Mouse (Mus musculus): ENCODE data around the gene Slc34a1.

Gene Slc34a1

DNA sequence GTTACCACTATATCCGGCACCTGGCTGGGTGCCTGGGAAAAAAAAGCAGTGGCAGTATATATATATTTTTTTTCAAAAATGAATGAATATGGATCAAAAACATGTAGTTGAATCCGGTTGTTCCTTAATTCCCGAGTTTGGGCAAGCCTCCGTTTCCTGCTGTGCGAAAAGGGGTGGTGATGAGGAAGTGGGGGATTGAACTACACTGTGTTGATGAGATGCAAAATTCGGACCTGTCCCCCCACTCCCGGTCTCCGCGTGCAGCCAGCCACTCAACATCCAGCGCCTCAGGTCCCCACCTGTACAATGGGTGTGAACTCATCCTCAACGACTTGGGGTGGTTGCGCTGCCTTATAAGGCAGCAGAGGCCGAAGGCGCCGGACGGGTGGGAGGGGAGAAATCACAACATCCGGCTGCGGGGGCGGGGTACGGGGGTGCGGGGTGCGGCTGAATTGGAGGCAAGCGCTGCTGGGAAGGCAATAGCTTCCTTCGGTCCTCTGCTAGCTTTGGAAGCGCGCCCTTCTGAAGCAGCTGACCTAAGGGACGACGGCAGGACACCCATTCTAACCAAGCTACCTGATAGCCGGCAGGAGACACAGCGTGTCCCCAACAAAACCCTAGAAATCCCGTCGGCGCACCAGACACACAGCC is 46.4 kb downstream of the Slc34a1 start:
- peak; percentile 88 for DNase-seq (ENCODE audit: low spot score)

DNA sequence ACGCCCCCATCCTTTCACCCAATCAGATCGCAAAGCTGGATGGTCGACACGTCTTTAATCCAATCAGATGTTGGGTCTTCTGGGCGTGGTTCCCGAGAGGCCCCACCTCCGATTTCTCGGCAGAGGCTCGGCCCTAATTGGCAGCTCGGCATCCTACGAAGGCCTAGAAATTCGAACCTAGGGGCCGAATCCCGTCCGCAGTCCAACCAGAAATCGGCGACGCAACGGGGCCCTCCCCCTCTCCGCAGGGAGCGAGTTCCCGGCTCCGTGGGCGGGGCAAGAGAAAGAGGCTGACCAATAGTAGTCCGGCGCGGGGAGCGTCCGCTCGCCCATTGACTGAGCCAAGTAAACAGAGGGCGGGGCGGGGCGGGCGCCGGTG is 46.9 kb downstream of the Slc34a1 start, which contains the start of gene Grk6:
TSS of gene Grk6 (plus strand) at position 136 of the 379 bp plus-strand sequence.
- peak; percentile 100 for DNase-seq (ENCODE audit: low spot score)

DNA sequence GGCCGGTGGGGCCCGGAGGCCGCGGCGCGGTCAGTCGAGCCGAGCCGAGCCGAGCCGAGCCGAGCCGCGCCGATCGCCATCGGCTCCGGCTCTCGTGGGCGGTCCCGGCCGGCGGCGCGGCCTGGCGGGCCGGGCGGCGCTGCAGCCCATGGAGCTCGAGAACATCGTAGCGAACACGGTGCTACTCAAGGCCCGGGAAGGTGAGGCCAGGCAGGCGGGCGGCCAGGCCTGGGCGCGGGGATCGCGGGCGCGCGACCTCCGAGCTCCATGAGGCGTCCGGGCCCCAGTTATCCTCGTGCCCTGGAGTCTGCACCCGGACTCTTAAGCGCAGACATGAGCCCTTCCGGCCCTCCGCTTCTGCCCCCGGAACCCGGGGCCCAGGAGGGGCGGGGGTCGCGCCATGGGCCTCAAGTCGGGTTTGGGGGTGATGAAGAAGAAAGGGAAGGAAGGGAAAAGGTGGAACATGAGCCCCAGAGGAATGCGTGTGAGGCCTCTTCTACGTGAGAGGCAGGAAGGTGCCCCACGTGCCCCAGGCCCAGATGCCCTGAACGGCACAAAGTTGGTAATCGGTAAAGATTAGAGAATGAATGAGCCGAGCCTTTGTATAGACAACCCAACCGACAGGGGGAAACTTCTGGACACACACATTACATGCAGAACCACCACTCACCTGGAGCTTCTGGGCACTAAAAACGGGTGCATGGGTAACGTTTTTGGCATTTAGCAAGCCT is 47.5 kb downstream of the Slc34a1 start:
- DNase-seq (ENCODE audit: low spot score): peak; percentile 45

DNA sequence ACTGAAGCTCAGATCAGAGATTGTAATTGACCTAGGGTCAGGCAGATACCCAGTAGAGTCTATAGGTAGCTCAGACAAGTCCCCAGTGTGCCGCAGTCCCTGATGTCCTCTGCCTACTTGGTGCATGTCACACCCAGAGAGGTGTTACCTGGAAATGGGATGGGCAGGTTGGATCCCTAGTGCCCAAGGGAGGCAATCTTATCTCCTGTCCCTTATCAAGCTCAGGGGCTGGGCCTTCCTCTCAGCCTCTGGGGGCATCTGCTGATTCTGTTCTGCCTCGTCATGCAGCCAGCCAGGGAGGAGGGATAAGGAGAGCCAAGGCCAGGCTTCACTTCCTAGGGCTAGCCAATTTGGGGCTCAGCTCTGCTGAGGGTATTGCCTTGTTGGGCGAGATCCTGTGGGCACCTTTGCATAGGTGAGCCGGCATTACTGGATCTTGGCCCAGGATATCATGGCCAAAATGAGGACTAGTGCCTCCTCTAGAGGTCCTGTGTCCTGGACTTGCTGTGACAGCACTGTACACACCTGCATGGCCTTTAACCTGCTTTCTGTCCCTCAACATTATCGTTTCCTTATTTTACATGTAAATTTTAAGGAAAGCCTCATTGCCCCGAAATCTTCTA is 48.6 kb downstream of the Slc34a1 start:
- no peak for DNase-seq (ENCODE audit: low spot score)

DNA sequence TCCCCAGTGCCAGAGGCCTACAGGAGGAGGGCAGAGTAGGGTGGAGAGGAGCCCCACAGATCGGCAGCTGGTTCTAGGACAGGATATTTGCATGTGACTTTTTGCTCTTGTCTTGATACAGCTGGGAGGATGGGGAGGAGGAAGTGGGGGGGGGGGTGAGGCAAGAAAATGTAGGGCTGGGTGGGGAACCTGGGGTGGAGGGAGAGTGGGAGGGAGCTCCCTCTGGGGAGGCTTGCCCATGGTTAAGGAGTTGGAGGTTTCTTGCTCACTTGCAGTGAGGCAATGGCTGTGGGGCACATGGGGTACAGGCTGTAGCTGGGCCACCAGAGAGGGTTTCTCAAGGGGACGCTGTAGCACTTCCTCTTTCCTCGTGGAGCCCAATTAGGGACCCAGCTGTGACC is 49.6 kb downstream of the Slc34a1 start:
- peak; percentile 62 for DNase-seq (ENCODE audit: low spot score)

DNA sequence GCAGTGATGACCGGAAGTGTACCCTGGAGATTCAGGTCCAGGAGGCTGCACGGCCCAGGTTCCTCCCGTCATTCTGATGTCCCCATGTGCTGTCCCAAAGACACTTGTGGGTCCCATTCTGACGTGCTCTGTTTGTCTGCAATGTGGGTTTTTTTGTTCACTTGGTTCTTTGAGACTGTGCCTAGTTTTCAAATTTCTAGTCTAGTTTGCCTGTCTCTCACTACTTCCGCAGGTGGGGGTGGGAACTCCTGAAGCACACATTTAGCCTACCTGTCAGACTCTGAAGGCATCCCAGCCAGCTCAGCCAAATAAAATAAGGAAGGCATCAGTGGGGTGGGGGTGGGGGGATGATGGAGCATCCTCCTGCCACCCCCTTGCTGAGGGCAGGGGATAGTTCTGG is 50.1 kb downstream of the Slc34a1 start:
- DNase-seq (ENCODE audit: low spot score): no peak

DNA sequence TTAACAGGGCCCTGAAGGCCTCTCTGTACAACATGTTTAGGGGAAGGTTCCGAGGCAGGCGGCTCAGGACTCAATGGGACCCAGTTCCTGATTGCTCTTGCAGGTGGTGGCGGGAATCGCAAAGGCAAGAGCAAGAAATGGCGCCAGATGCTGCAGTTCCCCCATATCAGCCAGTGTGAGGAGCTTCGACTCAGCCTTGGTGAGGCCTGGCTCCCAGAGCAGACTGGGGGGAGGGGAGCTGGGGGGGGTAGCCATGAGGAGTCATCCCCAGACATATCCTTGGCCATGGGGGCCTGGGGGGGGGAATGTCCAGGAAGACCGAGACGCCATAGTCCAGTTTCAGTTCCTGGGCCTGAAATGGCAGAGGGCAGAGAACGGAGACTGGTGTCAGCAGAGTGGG is 51.2 kb downstream of the Slc34a1 start:
- DNase-seq (ENCODE audit: low spot score): no peak

DNA sequence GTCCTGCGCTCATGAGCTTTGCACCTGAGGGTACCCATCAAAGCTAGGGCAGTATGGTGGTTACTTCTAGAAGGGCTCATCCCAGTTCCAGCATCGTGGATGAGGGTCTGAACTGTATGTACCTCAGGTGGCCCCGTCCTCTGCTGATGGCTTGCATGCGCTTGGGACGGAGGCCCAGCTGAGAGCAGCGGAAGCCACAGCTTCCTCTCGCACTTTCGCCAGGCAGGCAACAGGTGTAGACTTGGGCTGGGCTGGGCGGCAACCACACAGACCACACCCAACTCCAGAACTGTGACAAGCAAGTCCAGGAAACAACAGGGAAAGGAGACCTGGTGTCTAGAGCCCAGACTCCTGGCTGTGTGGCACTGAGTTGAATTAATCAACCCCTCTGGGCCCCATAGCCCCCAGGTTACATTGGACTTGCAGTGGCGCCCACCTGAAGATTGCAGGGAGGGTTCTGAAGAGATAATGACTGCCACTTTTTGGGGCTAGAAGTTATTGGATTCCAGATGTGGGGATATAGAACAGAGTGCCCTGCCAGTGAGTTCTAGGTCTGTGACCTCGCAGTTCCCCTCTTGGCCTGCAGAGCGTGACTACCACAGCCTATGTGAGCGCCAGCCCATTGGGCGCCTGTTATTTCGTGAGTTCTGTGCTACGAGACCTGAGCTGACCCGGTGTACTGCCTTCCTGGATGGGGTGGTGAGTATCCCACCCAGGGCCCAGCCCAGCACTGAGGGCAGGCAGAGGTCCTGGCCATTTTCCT is 51.9 kb downstream of the Slc34a1 start:
- DNase-seq (ENCODE audit: low spot score): peak; percentile 45

DNA sequence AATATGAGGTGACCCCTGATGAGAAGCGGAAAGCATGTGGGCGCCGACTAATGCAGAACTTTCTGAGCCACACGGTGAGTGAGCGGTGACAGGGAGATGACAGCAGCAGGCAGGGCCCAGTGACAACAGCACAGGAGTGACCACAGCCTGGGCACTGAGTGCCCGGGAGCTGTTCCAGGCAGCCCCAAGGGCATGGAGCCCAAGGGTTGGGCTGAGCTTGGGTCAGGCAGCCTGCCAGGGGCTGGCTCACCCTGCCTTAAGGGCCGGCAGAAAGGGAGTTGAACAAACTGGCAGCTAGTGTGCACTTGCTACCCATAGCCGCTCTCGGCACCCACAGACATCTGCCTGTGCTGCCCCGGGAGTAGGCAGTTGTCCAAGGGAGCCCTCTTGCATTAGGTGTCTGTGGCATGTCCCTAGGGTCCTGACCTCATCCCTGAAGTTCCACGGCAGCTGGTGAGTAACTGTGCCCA is 52.6 kb downstream of the Slc34a1 start:
- no peak for DNase-seq (ENCODE audit: low spot score)

DNA sequence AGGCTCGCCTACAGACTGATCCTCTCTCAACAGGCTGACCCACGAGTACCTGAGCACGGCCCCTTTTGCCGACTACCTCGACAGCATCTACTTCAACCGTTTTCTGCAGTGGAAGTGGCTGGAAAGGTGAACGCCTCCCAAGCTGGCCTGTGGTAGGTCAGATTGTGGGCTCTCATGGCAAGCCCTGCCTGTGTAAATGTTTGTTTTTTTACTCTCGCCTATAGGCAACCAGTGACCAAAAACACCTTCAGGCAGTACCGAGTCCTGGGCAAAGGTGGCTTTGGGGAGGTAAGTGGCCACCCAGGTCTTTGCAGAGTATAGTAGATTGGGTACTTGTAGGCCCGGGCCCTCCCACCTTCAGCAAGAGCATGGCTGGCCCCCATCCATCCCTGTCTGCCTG is 53.3 kb downstream of the Slc34a1 start:
- DNase-seq (ENCODE audit: low spot score): no peak

DNA sequence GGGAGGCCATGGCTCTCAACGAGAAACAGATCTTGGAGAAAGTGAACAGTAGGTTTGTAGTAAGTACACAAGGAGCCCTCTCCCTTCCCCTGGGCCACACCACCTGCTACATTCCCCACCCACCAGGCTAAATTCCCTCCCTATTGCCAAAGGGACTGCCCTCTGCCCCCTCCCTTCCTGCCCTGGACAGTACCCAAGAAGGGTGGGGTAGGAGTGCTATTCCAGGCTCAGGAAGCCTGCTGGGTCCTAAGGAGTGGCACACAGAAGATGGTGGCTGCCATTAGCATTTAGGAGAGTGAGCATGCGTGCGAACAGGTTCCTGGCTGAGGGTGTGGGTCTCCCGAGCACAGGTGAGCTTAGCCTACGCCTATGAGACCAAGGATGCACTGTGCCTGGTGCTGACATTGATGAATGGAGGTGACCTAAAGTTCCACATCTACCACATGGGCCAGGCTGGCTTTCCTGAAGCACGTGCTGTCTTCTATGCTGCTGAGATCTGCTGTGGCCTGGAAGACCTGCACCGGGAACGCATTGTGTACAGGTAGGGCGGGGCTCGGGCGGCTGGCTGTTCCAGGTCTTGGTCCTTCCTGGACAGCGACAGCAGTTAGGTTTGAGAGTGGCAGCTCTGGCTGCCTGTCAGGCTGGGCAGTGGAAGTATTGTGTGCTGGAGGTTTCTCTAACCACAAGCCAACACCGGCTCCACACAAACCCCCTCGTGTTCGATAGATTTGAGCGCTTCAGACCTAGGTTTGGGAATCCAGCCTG is 54.0 kb downstream of the Slc34a1 start:
- DNase-seq (ENCODE audit: low spot score): no peak

DNA sequence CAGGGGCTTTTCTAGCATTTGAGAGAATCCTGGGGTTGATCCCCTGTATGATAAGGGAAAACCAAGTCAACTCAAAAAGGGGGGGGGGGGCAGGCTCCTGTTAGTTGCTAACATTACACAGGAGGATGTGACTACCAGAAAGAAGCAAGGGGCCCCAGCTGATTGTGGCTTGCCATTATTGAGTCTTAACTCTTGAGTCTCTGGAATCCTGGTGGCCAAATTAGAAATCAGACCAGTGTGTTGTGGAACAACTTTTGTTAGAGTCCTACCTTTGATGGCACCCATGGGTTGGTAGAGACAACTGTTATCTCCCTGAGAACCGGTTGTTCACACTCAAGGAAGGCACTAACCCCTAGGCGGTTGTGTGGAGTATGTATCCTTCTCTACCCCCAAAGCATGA is 65.0 kb downstream of the Slc34a1 start:
- DNase-seq (ENCODE audit: low spot score): no peak

DNA sequence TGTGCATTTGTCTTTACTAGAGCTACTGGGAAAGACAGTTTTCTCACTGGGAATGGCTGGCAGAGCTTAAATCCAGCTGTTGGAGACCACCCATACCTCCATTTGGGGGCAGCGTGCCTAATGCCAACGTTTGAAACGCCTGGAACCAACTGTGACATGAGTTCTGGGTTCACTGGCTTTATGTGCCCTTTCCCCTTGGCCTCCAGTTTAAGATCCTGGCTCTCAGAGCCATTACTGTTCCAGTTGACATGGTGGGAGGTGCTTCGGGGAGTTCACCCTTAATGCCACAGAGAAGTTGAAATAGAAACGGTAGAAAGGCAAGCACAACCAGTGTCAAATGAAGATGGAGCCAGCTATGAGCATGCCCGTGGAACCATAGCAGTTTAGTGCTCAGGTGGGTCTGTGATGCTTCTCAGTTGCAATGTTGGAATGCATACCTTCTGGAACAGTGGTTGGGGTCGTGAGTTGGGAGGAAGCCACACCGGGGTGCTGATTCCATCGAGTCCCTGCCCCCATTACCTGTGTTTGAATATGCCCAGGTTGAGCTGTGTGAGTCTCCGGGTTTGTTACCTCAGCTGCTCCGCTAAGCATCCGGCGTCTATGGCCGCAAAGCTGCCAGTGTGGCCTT is 65.5 kb downstream of the Slc34a1 start:
- DNase-seq (ENCODE audit: low spot score): peak; percentile 82

DNA sequence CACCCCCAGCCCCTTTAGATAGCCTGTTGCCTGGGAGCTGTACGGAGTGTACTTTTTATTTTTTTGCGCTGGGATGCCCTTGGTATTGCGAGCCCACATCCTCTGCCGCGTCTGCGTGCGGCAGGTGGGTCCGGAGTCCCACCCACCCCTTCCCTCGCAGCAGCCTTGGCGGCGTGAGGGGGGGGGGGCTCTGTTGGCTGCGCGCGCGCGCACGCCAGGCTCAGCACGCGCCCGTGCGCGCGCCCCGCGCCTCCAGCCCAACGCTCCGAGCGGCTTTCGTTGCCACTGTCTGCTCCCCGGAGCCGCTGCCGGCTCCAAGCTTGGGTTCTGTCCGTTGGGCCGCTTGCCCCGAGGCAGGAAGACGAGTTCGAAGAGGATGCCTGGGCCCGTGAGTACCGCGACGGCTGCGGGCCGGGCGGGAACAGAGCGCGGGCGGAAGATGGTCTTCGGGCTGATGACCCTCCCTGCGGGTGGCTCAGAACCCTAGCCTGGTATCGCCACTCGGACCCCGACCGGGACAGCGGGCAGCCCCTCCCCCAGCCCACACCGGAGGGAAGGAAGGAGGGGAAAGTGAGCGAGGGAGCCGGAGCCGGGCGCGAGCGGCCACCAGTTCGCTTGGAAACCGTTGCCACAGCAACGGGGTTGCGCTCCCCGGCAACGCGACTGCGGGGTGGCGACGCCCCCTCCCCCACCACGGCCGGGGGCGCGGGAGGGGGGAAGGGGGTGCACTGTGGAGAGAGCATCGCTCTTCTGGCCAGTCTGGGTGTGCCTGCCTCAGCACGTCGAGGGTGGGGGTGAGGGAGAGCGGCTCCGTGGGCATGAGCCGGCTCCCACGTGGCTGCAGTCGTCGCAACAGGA is 66.3 kb downstream of the Slc34a1 start, which contains the start of gene Prr7:
TSS of gene Prr7 (plus strand) at position 241 of the 858 bp plus-strand sequence.
- peak; percentile 61 for DNase-seq (ENCODE audit: low spot score)

DNA sequence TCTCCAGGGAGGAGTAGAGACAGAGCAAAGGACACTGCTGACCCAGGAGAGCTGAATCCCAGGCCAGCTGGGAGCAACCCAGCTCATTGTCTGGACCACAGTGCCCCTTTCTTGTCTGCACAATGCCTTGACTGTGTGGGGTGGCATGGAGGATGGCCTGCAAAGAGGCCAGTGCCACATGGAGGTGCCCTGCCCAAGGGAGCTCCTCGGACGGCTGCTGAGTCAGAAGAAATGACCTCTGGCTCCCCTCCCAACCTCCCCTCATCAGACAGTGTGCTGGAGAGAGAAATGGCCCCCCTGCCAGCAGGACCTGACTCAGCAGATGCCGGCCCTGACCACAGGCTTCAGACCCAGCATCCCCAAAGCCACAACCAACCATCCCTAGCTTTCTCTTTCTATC is 67.2 kb downstream of the Slc34a1 start:
- no peak for DNase-seq (ENCODE audit: low spot score)
